Mouse (Mus musculus) naive thymus-derived CD4-positive, alpha-beta T cell, adult 5 months (primary cell): ENCODE measurements around the gene Polr3h. TPM values are rescaled to one million over a fixed set of nuclear protein-coding genes. Genes with fewer than 3 reads are reported as not detected.

Experiments used
- polyA plus RNA-seq: library from polyadenylated mRNA; unstranded; fragments of 100-300 nt; shearing (Covaris generic); gene quantifications from one replicate; pipeline ENCODE4 v1.2.1, GENCODE M21; 2017

Polr3h gene
- 35.3 TPM for polyA plus RNA-seq

GRCm38 (mm10) chr15:81925760-81926445, at the start of gene Polr3h:
Gene Polr3h, minus strand, starts transcription at chr15:81926240.

GRCm38 (mm10) chr15:81960171-81961077, 34.4 kb upstream of the Polr3h start, which contains the start of gene Pmm1:
Gene Pmm1, minus strand, starts transcription at chr15:81960930.

GRCm38 (mm10) chr15:81936679-81937078, 10.6 kb upstream of the Polr3h start, which contains the start of gene Csdc2:
Gene Csdc2, plus strand, starts transcription at chr15:81936759.

GRCm38 (mm10) chr15:81872262-81873136, 53.5 kb downstream of the Polr3h start, which contains the start of gene Aco2:
Gene Aco2, plus strand, starts transcription at chr15:81872309.

GRCm38 (mm10) chr15:81871604-81872261, 54.3 kb downstream of the Polr3h start, which contains the start of gene Phf5a:
Gene Phf5a, minus strand, starts transcription at chr15:81871911.

GRCm38 (mm10) chr15:81858517-81859329, 67.3 kb downstream of the Polr3h start, which contains the start of gene Tob2:
Gene Tob2, minus strand, starts transcription at chr15:81858796.

Other genes with a start within 250 kb of the Polr3h start
- 0.41 TPM for gene Chadl, start 229.0 kb downstream of the Polr3h start, polyA plus RNA-seq
- gene Zc3h7b, start 181.2 kb downstream of the Polr3h start, polyA plus RNA-seq: 4.2 TPM
- gene Rangap1, start 180.7 kb downstream of the Polr3h start, polyA plus RNA-seq: 79.5 TPM
- gene Tef, start 123.8 kb downstream of the Polr3h start, polyA plus RNA-seq: 30.5 TPM
- 235 TPM for gene Tob2, start 67.4 kb downstream of the Polr3h start, polyA plus RNA-seq
- gene Phf5a, start 54.3 kb downstream of the Polr3h start, polyA plus RNA-seq: 76.0 TPM
- gene Aco2, start 53.9 kb downstream of the Polr3h start, polyA plus RNA-seq: 132 TPM
- gene Csdc2, start 10.5 kb upstream of the Polr3h start, polyA plus RNA-seq: not detected
- gene Pmm1, start 34.7 kb upstream of the Polr3h start, polyA plus RNA-seq: 11.2 TPM
- gene 1700029P11Rik, start 54.3 kb upstream of the Polr3h start, polyA plus RNA-seq: not detected
- gene Xrcc6, start 61.6 kb upstream of the Polr3h start, polyA plus RNA-seq: 50.4 TPM
- gene Desi1, start 107.6 kb upstream of the Polr3h start, polyA plus RNA-seq: 30.8 TPM
- 162 TPM for gene Snu13, start 121.4 kb upstream of the Polr3h start, polyA plus RNA-seq
- gene 4930407I10Rik, start 132.9 kb upstream of the Polr3h start, polyA plus RNA-seq: not detected
- gene Mei1, start 143.8 kb upstream of the Polr3h start, polyA plus RNA-seq: not detected
- gene Ccdc134, start 201.7 kb upstream of the Polr3h start, polyA plus RNA-seq: 36.0 TPM
- 196 TPM for gene Srebf2, start 220.9 kb upstream of the Polr3h start, polyA plus RNA-seq